Mouse (Mus musculus) liver, postnatal 0 days (tissue): ENCODE measurements around the gene Atad3a. TPM values are rescaled to one million over a fixed set of nuclear protein-coding genes. Genes with fewer than 3 reads are reported as not detected.

Source experiments
- ATAC-seq: fragments of 200-750 bp; cut with Nextera tagmentation; 2 replicates; pipeline ENCODE4 v1.8.0; 2017; ENCODE audit warnings: mild to moderate bottlenecking, moderate library complexity
- DNase-seq: peaks from one replicate; pipeline ENCODE4 v3.0.0-alpha.2; 2016
- H3K27ac ChIP-seq: fragments of 300-500 bp; sonication (generic); 2 replicates; pipeline ENCODE4 v1.5.1; 2014; ENCODE audit warnings: antibody characterized with exemption, moderate library complexity, mild to moderate bottlenecking, low read depth
- H3K27me3 ChIP-seq: fragments of 300-500 bp; sonication (generic); 2 replicates; pipeline ENCODE4 v1.6.1; 2014; ENCODE audit warnings: low read length, control low read depth, mixed read lengths; ENCODE audit not compliant: insufficient read depth
- H3K36me3 ChIP-seq: fragments of 300-500 bp; sonication (generic); replicated peaks from 2 replicates; pipeline ENCODE4 v1.6.1; 2014; ENCODE audit warnings: mild to moderate bottlenecking, control low read depth, low read length, moderate library complexity, mixed read lengths; ENCODE audit not compliant: insufficient read depth
- H3K4me1 ChIP-seq: fragments of 300-500 bp; sonication (generic); 2 replicates; pipeline ENCODE4 v1.6.1; 2014; ENCODE audit warnings: antibody characterized with exemption, mild to moderate bottlenecking, control low read depth; ENCODE audit not compliant: insufficient read depth
- H3K4me2 ChIP-seq: fragments of 300-500 bp; sonication (generic); 2 replicates; pipeline ENCODE4 v1.6.1; 2014; ENCODE audit warnings: low read depth, mild to moderate bottlenecking, low read length, moderate library complexity, mixed read lengths
- H3K4me3 ChIP-seq: fragments of 300-500 bp; sonication (generic); 2 replicates; pipeline ENCODE4 v1.5.1; 2014; ENCODE audit warnings: low read depth, low read length
- H3K9ac ChIP-seq: fragments of 300-500 bp; sonication (generic); replicated peaks from 2 replicates; pipeline ENCODE4 v1.6.1; 2014; ENCODE audit warnings: mild to moderate bottlenecking, moderate library complexity
- H3K9me3 ChIP-seq: fragments of 300-500 bp; sonication (generic); 2 replicates; pipeline ENCODE4 v1.6.1; 2016; ENCODE audit warnings: mild to moderate bottlenecking, control low read depth, low read length, mixed read lengths
- CTCF ChIP-seq: sonication (generic); IDR thresholded peaks from 2 replicates; pipeline ENCODE4 v1.5.1; 2016; ENCODE audit warnings: antibody characterized with exemption, low read depth
- EP300 ChIP-seq: IDR thresholded peaks from 2 replicates; pipeline ENCODE4 v1.6.1; 2016; ENCODE audit warnings: antibody characterized with exemption, low read depth, mild to moderate bottlenecking
- WGBS: fragments of 180-500 bp; shearing (Covaris S2); extraction: QIAGEN DNeasy Blood & Tissue Kit; methylation state at CpG from one replicate; pipeline ENCODE4 v1.1.7; 2014; ENCODE audit not compliant: insufficient replicate concordance; 5-methylcytosine and 5-hydroxymethylcytosine counted together
- polyA plus RNA-seq: library from polyadenylated mRNA; unstranded; fragments of >200 nt; fragmentation: Nextera tagmentation; extraction: Ambion mirVana; gene quantifications from 2 replicates; pipeline ENCODE4 v1.2.1, GENCODE M21; 2015

The Atad3a gene
- 44.7 and 45.0 TPM in 2 replicates for polyA plus RNA-seq

GRCm38 (mm10) chr4:155760613-155761355 is at the start of gene Atad3a:
Gene Atad3a (minus strand): TSS chr4:155761093.
- Histone ChIP-seq H3K4me2 (peak within 1 kb of the TSS; percentile 100), H3K4me3 (peak within 1 kb of the TSS; percentile 71), H3K27ac (peak within 1 kb of the TSS; percentile 86), H3K9me3 (no peaks in the 10 kb centered on the region), H3K27me3 (no peaks in the 10 kb centered on the region), H3K36me3 (peaks cover 3% of the 10 kb centered on the region; the same call in 1 of the 2 replicates), H3K4me1 (peaks cover 19% of the 10 kb centered on the region), H3K9ac (peak within 1 kb of the TSS; percentile 75)
- ATAC-seq: peak; percentile 95
- TF ChIP-seq EP300 (peak; percentile 38; the same call in 1 of the 2 replicates), CTCF (no peak)
- DNase-seq: peak; percentile 97
- WGBS: under 1% methylated on average over 65 of the region's 68 CpGs

GRCm38 (mm10) chr4:155807841-155808240 is 46.9 kb upstream of the Atad3a start:
- WGBS: 87% methylated on average over 3 of the region's 3 CpGs
- Histone ChIP-seq H3K9ac (no peak overlapping the region), H3K4me3 (no peak overlapping the region), H3K9me3 (no peaks in the 10 kb centered on the region), H3K27me3 (no peaks in the 10 kb centered on the region), H3K36me3 (peaks cover 52% of the 10 kb centered on the region), H3K27ac (no peak overlapping the region), H3K4me1 (peaks cover 23% of the 10 kb centered on the region), H3K4me2 (no peak overlapping the region)
- no peak for ATAC-seq
- TF ChIP-seq EP300 (no peak), CTCF (no peak)
- DNase-seq: no peak

- Histone ChIP-seq H3K36me3 (peaks cover 25% of the 10 kb centered on the region), H3K4me2 (peak overlapping the region; percentile 76), H3K4me3 (peak overlapping the region; percentile 90), H3K9me3 (no peaks in the 10 kb centered on the region), H3K9ac (peak overlapping the region; percentile 85), H3K4me1 (peaks cover 18% of the 10 kb centered on the region), H3K27ac (peak overlapping the region; percentile 88), H3K27me3 (no peaks in the 10 kb centered on the region)
- ATAC-seq (peak; percentile 99), DNase-seq (peak; percentile 98)
- WGBS: under 1% methylated on average over 57 of the region's 58 CpGs
- TF ChIP-seq CTCF: peak; percentile 27; the same call in 1 of the 2 replicates
- peak; percentile 75; the same call in 1 of the 2 replicates for TF ChIP-seq EP300
These were observed 42.6 kb upstream of the Atad3a start for GRCm38 (mm10) chr4:155803340-155804041.

GRCm38 (mm10) chr4:155802741-155803339 is 41.9 kb upstream of the Atad3a start, which contains the start of gene Mrpl20:
Gene Mrpl20 (plus strand): TSS chr4:155802878.
- WGBS: 11% methylated on average over 12 of the region's 12 CpGs
- peak within 1 kb of the TSS; percentile 76 for H3K4me2 ChIP-seq
- DNase-seq: no peak
- TF ChIP-seq CTCF: peak; percentile 51
- no peak for TF ChIP-seq EP300
- peak within 1 kb of the TSS; percentile 90 for H3K4me3 ChIP-seq
- H3K36me3 ChIP-seq: peaks cover 18% of the 10 kb centered on the region
- H3K4me1 ChIP-seq: peaks cover 18% of the 10 kb centered on the region
- H3K9ac ChIP-seq: peak within 1 kb of the TSS; percentile 85
- H3K27me3 ChIP-seq: no peaks in the 10 kb centered on the region
- no peaks in the 10 kb centered on the region for H3K9me3 ChIP-seq
- H3K27ac ChIP-seq: peak within 1 kb of the TSS; percentile 88
- ATAC-seq: peak; percentile 54

- Histone ChIP-seq H3K4me1 (peaks cover 18% of the 10 kb centered on the region), H3K27me3 (no peaks in the 10 kb centered on the region), H3K4me3 (no peak overlapping the region), H3K27ac (no peak overlapping the region), H3K36me3 (peaks cover 11% of the 10 kb centered on the region), H3K9ac (no peak overlapping the region), H3K4me2 (no peak overlapping the region), H3K9me3 (no peaks in the 10 kb centered on the region)
- ATAC-seq: no peak
- no peak for DNase-seq
- WGBS: 80% methylated on average over 1 of the region's 1 CpGs
- TF ChIP-seq EP300 (no peak), CTCF (no peak)
These were observed 41.2 kb upstream of the Atad3a start for GRCm38 (mm10) chr4:155802075-155802474.

- Histone ChIP-seq H3K36me3 (no peaks in the 10 kb centered on the region), H3K27me3 (no peaks in the 10 kb centered on the region), H3K9ac (no peak overlapping the region), H3K27ac (no peak overlapping the region), H3K4me1 (peaks cover 6% of the 10 kb centered on the region), H3K9me3 (no peaks in the 10 kb centered on the region), H3K4me2 (no peak overlapping the region), H3K4me3 (no peak overlapping the region)
- 67% methylated on average over 2 of the region's 2 CpGs for WGBS
- no peak for TF ChIP-seq EP300
- no peak for TF ChIP-seq CTCF
- ATAC-seq: no peak
- DNase-seq: no peak
These were observed 32.8 kb upstream of the Atad3a start for GRCm38 (mm10) chr4:155793730-155794129.
